Mouse (Mus musculus): ENCODE results near the gene Fnbp1.

DNA sequence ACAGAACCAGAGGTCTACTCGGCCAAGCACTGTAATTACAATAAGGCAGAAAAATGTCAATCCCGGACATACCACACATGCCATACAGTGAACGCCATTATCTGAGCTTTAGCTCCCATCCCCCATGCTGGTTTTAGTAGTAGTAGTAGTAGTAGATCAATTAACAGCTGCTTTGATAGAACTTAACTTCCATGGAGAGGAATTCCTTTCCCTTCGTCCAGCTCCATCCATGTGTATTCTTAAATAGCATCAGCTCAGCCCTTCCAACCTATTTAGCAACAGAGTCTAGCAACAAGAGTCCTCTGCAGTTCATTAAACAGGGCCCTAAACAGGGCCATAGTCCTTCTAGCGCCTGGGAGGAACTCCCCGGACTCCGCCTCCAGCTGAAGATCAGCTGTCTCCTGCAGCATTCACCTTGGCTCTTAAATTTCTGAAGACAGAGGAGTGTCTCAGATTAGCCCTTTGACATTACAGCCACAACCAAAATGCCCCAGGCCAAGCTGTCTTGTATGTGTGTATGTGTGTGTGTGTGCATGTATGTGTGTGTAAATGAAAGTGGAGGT is 20.6 kb downstream of the Fnbp1 start:
- TF ChIP-seq CTCF (IDR thresholded peaks at IDR 0.05; ENCODE audit: borderline replicate concordance, insufficient read depth, low read depth, low read length) (no peak), POLR2A (IDR thresholded peaks at IDR 0.05; ENCODE audit: borderline replicate concordance, insufficient read depth, low read length) (no peak)

All from cerebellum, adult 2 months (tissue).